Mouse (Mus musculus): ENCODE measurements around the gene Atp8b4. TPM values are rescaled to one million over a fixed set of nuclear protein-coding genes. Genes with fewer than 3 reads are reported as not detected.
A peak's percentile ranks its signal among the peaks of the same experiment; 100 is the strongest.
"Not testable (repeated sequence)": the region's sequence is repeated elsewhere in the genome, so short reads cannot be mapped to it uniquely, and the experiment has no call there.

The Atp8b4 gene
- total RNA-seq (2017) = 78.1 and 85.9 TPM in 2 replicates

DNA sequence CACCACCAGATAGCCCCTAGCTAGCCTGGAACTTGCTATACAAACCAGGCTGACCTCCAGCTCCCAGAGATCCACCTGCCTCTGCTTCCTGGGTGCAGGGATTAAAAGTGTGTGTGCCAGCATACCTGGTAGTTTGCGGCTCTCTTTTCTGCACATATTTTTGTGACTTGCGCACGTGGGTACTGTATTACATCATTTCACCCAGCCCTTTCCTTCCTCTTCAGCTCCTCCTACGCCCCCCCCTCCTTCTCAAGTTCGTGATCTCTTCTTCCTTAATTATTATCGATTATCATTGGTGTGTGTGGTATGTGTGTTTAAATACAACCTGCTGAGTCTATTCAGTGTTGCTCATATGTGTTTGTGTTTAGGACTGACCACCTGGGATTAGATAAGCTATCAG is at the start of gene Atp8b4:
Atp8b4 (minus strand) TSS at position 154 of the 400 bp plus-strand sequence.
- ATAC-seq (replicated peaks; ENCODE audit: low read depth, poor library complexity, severe bottlenecking) = peak; percentile 31; the same call in 1 of the 2 replicates

- ATAC-seq (replicated peaks; ENCODE audit: low read depth, poor library complexity, severe bottlenecking) = no peak
Measured at GRCm38 (mm10) chr2:126549681-126550080, 49.2 kb upstream of the Atp8b4 start.

DNA sequence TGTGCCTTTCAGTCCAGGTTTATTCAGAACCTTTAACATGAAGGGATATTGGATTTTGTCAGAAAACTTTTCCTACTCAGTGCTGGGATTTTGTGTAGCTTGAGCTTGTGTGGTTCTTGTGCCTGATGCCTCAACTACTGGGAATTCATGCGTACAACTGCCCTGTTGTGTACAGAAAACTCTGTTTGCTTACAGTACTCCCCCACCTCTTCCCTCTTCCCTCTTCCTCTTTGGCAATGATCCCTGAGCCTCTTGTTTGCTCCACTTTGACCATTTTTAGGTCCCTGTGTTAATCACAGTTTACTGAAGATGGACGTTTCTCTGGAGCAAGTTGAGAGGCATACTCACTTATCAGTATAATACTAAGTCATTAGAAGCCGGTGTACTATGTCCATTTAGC is 45.9 kb upstream of the Atp8b4 start:
- ATAC-seq (replicated peaks; ENCODE audit: low read depth, poor library complexity, severe bottlenecking) = no peak

GRCm38 (mm10) chr2:126545297-126545696 is 44.8 kb upstream of the Atp8b4 start:
- no peak for ATAC-seq (replicated peaks; ENCODE audit: low read depth, poor library complexity, severe bottlenecking)

GRCm38 (mm10) chr2:126542211-126542610 is 41.7 kb upstream of the Atp8b4 start:
- ATAC-seq (replicated peaks; ENCODE audit: low read depth, poor library complexity, severe bottlenecking) = no peak

GRCm38 (mm10) chr2:126540390-126540925 is 40.0 kb upstream of the Atp8b4 start:
- no peak for ATAC-seq (replicated peaks; ENCODE audit: low read depth, poor library complexity, severe bottlenecking)

- ATAC-seq (replicated peaks; ENCODE audit: low read depth, poor library complexity, severe bottlenecking) = no peak
Measured at GRCm38 (mm10) chr2:126537654-126538053, 37.2 kb upstream of the Atp8b4 start.

DNA sequence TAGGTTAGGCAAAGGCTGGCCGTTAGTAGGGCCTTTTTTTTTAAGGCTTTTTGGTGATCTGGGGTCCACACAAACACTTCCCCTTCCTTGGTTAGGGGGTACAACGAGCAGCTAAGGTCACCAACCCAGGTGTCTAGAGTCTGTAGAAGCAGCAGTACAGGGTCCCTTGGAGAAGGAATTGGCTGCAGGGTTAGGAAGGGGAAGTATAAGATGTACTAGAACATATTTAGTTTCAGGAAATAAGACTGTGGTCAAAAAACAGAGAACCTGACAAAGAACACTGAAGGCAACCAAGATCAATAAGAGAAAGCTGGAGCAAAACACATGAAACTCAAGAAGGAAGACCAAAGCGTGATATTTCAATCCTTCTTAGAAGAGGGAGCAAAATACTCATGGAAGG is 30.1 kb upstream of the Atp8b4 start:
- ATAC-seq (replicated peaks; ENCODE audit: low read depth, poor library complexity, severe bottlenecking) = peak; percentile 71

GRCm38 (mm10) chr2:126527461-126527860 is 27.0 kb upstream of the Atp8b4 start:
- ATAC-seq (replicated peaks; ENCODE audit: low read depth, poor library complexity, severe bottlenecking) = 0 out of 2 replicates have a peak, but pooled peaks have one; percentile 8

- no peak for ATAC-seq (replicated peaks; ENCODE audit: low read depth, poor library complexity, severe bottlenecking)
Measured at GRCm38 (mm10) chr2:126524271-126524670, 23.8 kb upstream of the Atp8b4 start.

- not testable (repeated sequence) for ATAC-seq (replicated peaks; ENCODE audit: low read depth, poor library complexity, severe bottlenecking)
Measured at GRCm38 (mm10) chr2:126523101-126523745, 22.7 kb upstream of the Atp8b4 start.

GRCm38 (mm10) chr2:126522056-126522455 is 21.6 kb upstream of the Atp8b4 start:
- no peak for ATAC-seq (replicated peaks; ENCODE audit: low read depth, poor library complexity, severe bottlenecking)

- no peak for ATAC-seq (replicated peaks; ENCODE audit: low read depth, poor library complexity, severe bottlenecking)
Measured at GRCm38 (mm10) chr2:126521471-126521870, 21.0 kb upstream of the Atp8b4 start.

DNA sequence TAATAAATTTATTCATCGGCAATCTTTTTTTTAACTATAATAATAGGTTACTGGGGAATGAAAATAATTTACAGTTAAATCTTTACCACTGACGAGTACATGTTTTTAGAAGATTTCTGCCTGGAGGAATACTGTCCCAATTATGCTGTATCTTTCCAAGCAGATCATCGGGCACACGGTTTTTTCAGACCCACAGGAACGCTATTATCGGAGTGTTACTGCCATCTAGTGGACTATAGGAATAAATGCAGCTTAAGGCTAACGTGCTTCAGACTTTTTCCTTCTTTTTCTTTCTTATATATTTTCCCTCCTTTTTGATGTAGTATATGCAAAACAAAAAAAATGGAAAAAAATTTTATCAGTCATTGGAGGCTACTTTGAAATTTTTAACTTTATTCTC is 20.4 kb upstream of the Atp8b4 start:
- ATAC-seq (replicated peaks; ENCODE audit: low read depth, poor library complexity, severe bottlenecking) = peak; percentile 80

- ATAC-seq (replicated peaks; ENCODE audit: low read depth, poor library complexity, severe bottlenecking) = peak; percentile 71
Measured at GRCm38 (mm10) chr2:126519872-126520581, 19.6 kb upstream of the Atp8b4 start.

GRCm38 (mm10) chr2:126515069-126515826 is 14.8 kb upstream of the Atp8b4 start:
- ATAC-seq (replicated peaks; ENCODE audit: low read depth, poor library complexity, severe bottlenecking) = peak; percentile 78

GRCm38 (mm10) chr2:126508228-126508627 is 7.8 kb upstream of the Atp8b4 start:
- ATAC-seq (replicated peaks; ENCODE audit: low read depth, poor library complexity, severe bottlenecking) = no peak

- ATAC-seq (replicated peaks; ENCODE audit: low read depth, poor library complexity, severe bottlenecking) = 0 out of 2 replicates have a peak, but pooled peaks have one; percentile 15
Measured at GRCm38 (mm10) chr2:126507477-126507876, 7.0 kb upstream of the Atp8b4 start.

DNA sequence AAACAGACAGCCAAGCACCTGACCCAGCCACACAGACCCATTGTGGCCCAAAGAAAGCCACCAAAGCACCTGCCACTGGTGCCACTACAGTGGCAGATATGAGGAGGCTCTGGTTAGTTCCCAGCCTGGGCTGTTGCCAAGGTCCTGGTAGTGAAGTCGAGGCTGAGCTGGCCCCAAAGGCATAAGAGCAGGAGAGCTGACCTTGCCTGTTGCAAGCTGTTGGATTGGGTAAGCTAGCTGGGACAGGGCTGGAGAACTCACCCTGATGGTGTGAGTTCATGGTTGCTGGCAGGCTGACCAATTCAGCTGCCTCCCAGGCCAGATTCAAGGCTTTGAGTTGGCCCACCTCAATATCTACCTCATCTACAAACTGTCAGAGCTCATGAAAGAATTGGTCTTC is 4.7 kb upstream of the Atp8b4 start:
- ATAC-seq (replicated peaks; ENCODE audit: low read depth, poor library complexity, severe bottlenecking) = no peak

- ATAC-seq (replicated peaks; ENCODE audit: low read depth, poor library complexity, severe bottlenecking) = peak; percentile 69
Measured at GRCm38 (mm10) chr2:126499730-126500129, 744 bp downstream of the Atp8b4 start.

Measured in common myeloid progenitor, adult 5-6 weeks (primary cell).